ENCODE assay signal across 22 mouse cellular contexts in the genomic region with DNA sequence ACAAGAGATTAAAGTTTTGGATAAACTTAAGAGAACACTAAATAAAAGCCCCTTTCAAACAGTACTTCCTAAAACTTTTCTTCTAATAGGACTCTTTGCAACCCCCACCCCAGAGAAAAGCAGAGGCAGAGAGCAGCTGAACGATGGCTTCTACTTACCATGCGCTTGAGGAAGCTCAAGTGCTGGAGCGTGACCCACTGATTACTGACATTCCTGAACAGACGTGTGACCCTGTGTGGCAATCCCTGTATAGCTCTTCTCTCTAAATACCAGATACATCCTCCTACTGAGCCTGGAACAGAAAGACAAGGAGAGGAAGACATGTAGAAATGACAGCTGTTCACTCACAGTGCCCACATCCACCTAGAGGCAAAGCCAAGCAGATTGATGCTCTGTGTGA. TPM values are rescaled to one million over a fixed set of nuclear protein-coding genes. Genes with fewer than 3 reads are reported as not detected.
DNase-seq lines count a peak whose midpoint lies in the region; ATAC-seq and TF ChIP-seq lines count a peak whose summit lies in the region.
"Had no signal": no experiment of that assay in that cellular context is flagged by ENCODE, and none has a peak within 500 bp of the region (broad histone marks: within the 10 kb centered on the region; RNA-seq: fewer than 3 reads in every experiment).

No protein-coding gene starts in this region.

- peaks cover 4% of the 10 kb centered on the region; the same call in 1 of the 2 replicates for H3K4me1 ChIP-seq in heart, adult 2 months (ENCODE audit: control insufficient read depth, insufficient read depth, low read length)
- H3K4me1 ChIP-seq in heart, embryonic 15.5 days (replicated peaks) = peaks cover 10% of the 10 kb centered on the region

- peaks cover 7% of the 10 kb centered on the region for H3K79me2 ChIP-seq in heart, adult 2 months (replicated peaks; ENCODE audit: control insufficient read depth, insufficient read depth, low read length)

- H3K27ac ChIP-seq in heart, adult 2 months = no peak overlapping the region; the same call in 1 of the 2 replicates
- no peak overlapping the region for H3K27ac ChIP-seq in heart, embryonic 15.5 days
- H3K27ac ChIP-seq: embryonic facial prominence, embryonic 15.5 days; forebrain, embryonic 10.5 days; forebrain, embryonic 15.5 days; hindbrain, embryonic 12.5 days had no signal

- intact Hi-C loops in heart, adult 2 months (cut with DNase I) = no loop called here
- intact Hi-C loops in heart, postnatal 14 days (cut with DNase I) = no loop called here

- H3K9ac ChIP-seq in heart, adult 2 months (ENCODE audit: low read depth, low read length) = no peak overlapping the region
- H3K9ac ChIP-seq in heart, embryonic 15.5 days = no peak overlapping the region
- H3K9ac ChIP-seq: embryonic facial prominence, embryonic 15.5 days; forebrain, embryonic 15.5 days; hindbrain, embryonic 12.5 days had no signal

- no peak overlapping the region for H3K4me3 ChIP-seq in heart, adult 2 months
- no peak overlapping the region for H3K4me3 ChIP-seq in heart, embryonic 15.5 days
- H3K4me3 ChIP-seq: embryonic facial prominence, embryonic 15.5 days; erythroblast, embryonic 14.5 days; forebrain, embryonic 10.5 days; forebrain, embryonic 15.5 days; hindbrain, embryonic 12.5 days had no signal

- no peaks in the 10 kb centered on the region for H3K9me3 ChIP-seq in heart, embryonic 15.5 days (replicated peaks)
- H3K9me3 ChIP-seq: embryonic facial prominence, embryonic 15.5 days; forebrain, embryonic 10.5 days; forebrain, embryonic 15.5 days; hindbrain, embryonic 12.5 days had no signal

- TF ChIP-seq CTCF in heart, adult 2 months (IDR thresholded peaks at IDR 0.05) = no peak

- no peak overlapping the region for H3K4me2 ChIP-seq in heart, embryonic 15.5 days
- H3K4me2 ChIP-seq: embryonic facial prominence, embryonic 15.5 days; forebrain, embryonic 15.5 days; hindbrain, embryonic 12.5 days had no signal

- 0 out of 2 replicates have a peak, but pooled peaks have one; percentile 58 for ATAC-seq in heart, embryonic 15.5 days (replicated peaks; ENCODE audit: insufficient number of reproducible peaks, insufficient read depth, low FRiP score, low read depth)
- ATAC-seq: forebrain, embryonic 15.5 days; hindbrain, embryonic 16.5 days; inflammation-experienced regulatory T-cells, adult 6 months; intestine, postnatal 0 days had no signal

- peak in 1 of 2 experiments; percentile 48 for DNase-seq in heart, adult 2 months
- no peak for DNase-seq in heart, postnatal 14 days
- DNase-seq in heart, adult 9 months (ENCODE audit: low spot score in 2 of 2) = peak; percentile 10 to 20
- DNase-seq in heart, postnatal 4 days = peak; percentile 19
- DNase-seq in gastrocnemius, postnatal 4 days (ENCODE audit: low spot score in 2 of 2) = no peak
- DNase-seq in ovary, adult 18-20 months (ENCODE audit: low spot score) = no peak
- DNase-seq: adrenal gland, adult 2 months; adrenal gland, postnatal 25 days; cerebellum, adult 18-20 months; cerebellum, postnatal 10 days; gastrocnemius, postnatal 36 days; kidney, adult 8-10 months had no signal

- TF ChIP-seq EP300 in heart, adult 2 months (IDR thresholded peaks at IDR 0.05; ENCODE audit: insufficient read depth, low read depth, low read length) = peak; percentile 90

- TF ChIP-seq POLR2A in heart, adult 2 months (IDR thresholded peaks at IDR 0.05; ENCODE audit: insufficient read depth, low read depth, low read length) = no peak

- H3K27me3 ChIP-seq in heart, adult 2 months (ENCODE audit: control insufficient read depth, insufficient read depth, low read length) = no peaks in the 10 kb centered on the region
- no peaks in the 10 kb centered on the region for H3K27me3 ChIP-seq in heart, embryonic 15.5 days
- H3K27me3 ChIP-seq: CH12.LX; embryonic facial prominence, embryonic 15.5 days; forebrain, embryonic 15.5 days; hindbrain, embryonic 12.5 days had no signal

- peaks cover 5% of the 10 kb centered on the region for H3K36me3 ChIP-seq in heart, adult 2 months (ENCODE audit: control insufficient read depth, insufficient read depth, low read length)
- H3K36me3 ChIP-seq in heart, embryonic 15.5 days = peaks cover 18% of the 10 kb centered on the region; the same call in 1 of the 2 replicates

- WGBS in heart, adult 2 months = 69% methylated on average over 4 of the region's 4 CpGs
- WGBS in heart, embryonic 15.5 days = 43% methylated on average over 4 of the region's 4 CpGs

RNA-seq across cellular contexts. Expression of gene Cox10, which starts 5.9 kb away (rescaled TPM):
- total RNA-seq in heart, adult 2 months (2021) = 10 to 100 TPM; 67.4 to 81.0 TPM
- 52.9 and 57.3 TPM in 2 replicates for polyA plus RNA-seq in heart, adult 2 months (2012; rRNA removed)
- total RNA-seq in heart, postnatal 14 days (2021) = 10 to 100 TPM; 65.3 to 67.3 TPM
- polyA plus RNA-seq in heart, embryonic 15.5 days (2015; fragmentation: Nextera tagmentation; extraction: Ambion mirVana) = 36.3 TPM in 2 replicates
- total RNA-seq in heart, postnatal 4 days (2021) = 10 to 100 TPM; 64.4 to 65.3 TPM
- total RNA-seq in gastrocnemius, postnatal 4 days (2021) = 10 to 100 TPM; 23.6 to 27.5 TPM

Comparison
In these comparisons a context has a peak if more than half of its experiments do, and no peak if none do; other contexts are left out.
1. DNase-seq: peak in heart, adult 9 months (2 of 2) and heart, postnatal 4 days (single experiment); none in heart, postnatal 14 days (0 of 2), gastrocnemius, postnatal 4 days (0 of 2) and ovary, adult 18-20 months (single experiment).